ENCODE assay signal across 12 mouse cellular contexts in genomic region chr12:8935349-8935748, GRCm38 (mm10). TPM values are rescaled to one million over a fixed set of nuclear protein-coding genes. Genes with fewer than 3 reads are reported as not detected.
DNase-seq lines count a peak whose midpoint lies in the region; ATAC-seq and TF ChIP-seq lines count a peak whose summit lies in the region.
"Had no signal": no experiment of that assay in that cellular context is flagged by ENCODE, and none has a peak within 500 bp of the region (broad histone marks: within the 10 kb centered on the region; RNA-seq: fewer than 3 reads in every experiment).

No protein-coding gene starts in this region.

- no peak overlapping the region for H3K27ac ChIP-seq in lung, postnatal 0 days (ENCODE audit: low read length)
- H3K27ac ChIP-seq in intestine, embryonic 15.5 days, result no peak overlapping the region
- H3K27ac ChIP-seq: embryonic facial prominence, embryonic 15.5 days; liver, embryonic 13.5 days had no signal

- H3K4me1 ChIP-seq in lung, postnatal 0 days (ENCODE audit: insufficient read depth, low read depth, low read length), result no peaks in the 10 kb centered on the region; the same call in 1 of the 2 replicates
- 0 out of 2 replicates have a peak, but pooled peaks cover 6% of the 10 kb centered on the region for H3K4me1 ChIP-seq in intestine, embryonic 15.5 days (replicated peaks)

- H3K9ac ChIP-seq in lung, postnatal 0 days (replicated peaks; ENCODE audit: low read depth), result no peak overlapping the region
- no peak overlapping the region for H3K9ac ChIP-seq in intestine, embryonic 15.5 days
- H3K9ac ChIP-seq: embryonic facial prominence, embryonic 15.5 days; liver, embryonic 13.5 days had no signal

- peak; percentile 49 for DNase-seq in lung, postnatal 0 days (ENCODE audit: low spot score)
- no peak for DNase-seq in lung, postnatal 14 days
- DNase-seq in adrenal gland, postnatal 10 days, result peak; percentile 73
- DNase-seq in spleen, postnatal 10 days (ENCODE audit: low spot score in 2 of 2), result no peak
- DNase-seq in B cell, adult 2 months, result no peak
- DNase-seq: liver, embryonic 13.5 days; spleen, adult 18-20 months; thymus, postnatal 36 days had no signal

- H3K27me3 ChIP-seq in lung, postnatal 0 days (replicated peaks; ENCODE audit: insufficient read depth, low read length), result no peaks in the 10 kb centered on the region
- no peaks in the 10 kb centered on the region for H3K27me3 ChIP-seq in intestine, embryonic 15.5 days (replicated peaks)
- H3K27me3 ChIP-seq: embryonic facial prominence, embryonic 15.5 days; liver, embryonic 13.5 days had no signal

- no peak overlapping the region for H3K4me3 ChIP-seq in lung, postnatal 0 days (ENCODE audit: low read depth, low read length)
- H3K4me3 ChIP-seq in intestine, embryonic 15.5 days (replicated peaks), result no peak overlapping the region
- H3K4me3 ChIP-seq: embryonic facial prominence, embryonic 15.5 days; liver, embryonic 13.5 days had no signal

- H3K36me3 ChIP-seq in lung, postnatal 0 days (ENCODE audit: insufficient read depth, low read length), result peaks cover 20% of the 10 kb centered on the region
- peaks cover 36% of the 10 kb centered on the region for H3K36me3 ChIP-seq in intestine, embryonic 15.5 days

- no peak overlapping the region for H3K4me2 ChIP-seq in lung, postnatal 0 days (replicated peaks; ENCODE audit: low read depth, low read length)
- H3K4me2 ChIP-seq in intestine, embryonic 15.5 days (replicated peaks), result no peak overlapping the region
- H3K4me2 ChIP-seq: embryonic facial prominence, embryonic 15.5 days; liver, embryonic 13.5 days had no signal

- TF ChIP-seq EP300 in lung, postnatal 0 days (IDR thresholded peaks at IDR 0.05), result no peak

- 49% methylated on average over 5 of the region's 5 CpGs for WGBS in lung, postnatal 0 days
- WGBS in intestine, embryonic 15.5 days, result 57% methylated on average over 5 of the region's 5 CpGs

- TF ChIP-seq CTCF in lung, postnatal 0 days (IDR thresholded peaks at IDR 0.05), result no peak

- no peaks in the 10 kb centered on the region for H3K9me3 ChIP-seq in lung, postnatal 0 days (ENCODE audit: low read length)
- H3K9me3 ChIP-seq in intestine, embryonic 15.5 days, result no peaks in the 10 kb centered on the region
- H3K9me3 ChIP-seq: embryonic facial prominence, embryonic 15.5 days; liver, embryonic 13.5 days had no signal

- peak; percentile 54 for ATAC-seq in lung, postnatal 0 days
- ATAC-seq in intestine, embryonic 15.5 days, result peak; percentile 61; the same call in 1 of the 2 replicates
- ATAC-seq in megakaryocyte-erythroid progenitor cell, adult 5-6 weeks (replicated peaks; ENCODE audit: low FRiP score, low TSS enrichment, poor library complexity, severe bottlenecking), result 0 out of 2 replicates have a peak, but pooled peaks have one; percentile 20

RNA-seq across cellular contexts. Expression of gene Matn3, which starts 12.4 kb away (rescaled TPM):
- polyA plus RNA-seq in lung, postnatal 0 days (2015; fragmentation: Nextera tagmentation; extraction: Ambion mirVana), result 0.33 and 0.52 TPM in 2 replicates
- total RNA-seq in adrenal gland, postnatal 10 days (2021), result under 1 TPM in 1 of 2 experiments, not detected in 1; 0.30 TPM
- polyA plus RNA-seq in intestine, embryonic 15.5 days (2015; fragmentation: Nextera tagmentation; extraction: Ambion mirVana), result 0.11 and 0.13 TPM in 2 replicates
- total RNA-seq in megakaryocyte-erythroid progenitor cell, adult 5-6 weeks (2014; fragmentation: Nextera tagmentation), result not detected in 2 replicates
- total RNA-seq in megakaryocyte-erythroid progenitor cell, adult 5-6 weeks (2017), result not detected in 2 replicates
- total RNA-seq: layer of hippocampus, postnatal 14 days had no signal

RNA-seq across cellular contexts. Expression of gene Laptm4a, which starts 13.9 kb away (rescaled TPM):
- 467 and 484 TPM in 2 replicates for polyA plus RNA-seq in lung, postnatal 0 days (2015; fragmentation: Nextera tagmentation; extraction: Ambion mirVana)
- 100 to 1,000 TPM; 391 to 397 TPM for total RNA-seq in adrenal gland, postnatal 10 days (2021)
- polyA plus RNA-seq in intestine, embryonic 15.5 days (2015; fragmentation: Nextera tagmentation; extraction: Ambion mirVana), result 249 and 294 TPM in 2 replicates
- 50.3 and 55.2 TPM in 2 replicates for total RNA-seq in megakaryocyte-erythroid progenitor cell, adult 5-6 weeks (2014; fragmentation: Nextera tagmentation)
- total RNA-seq in megakaryocyte-erythroid progenitor cell, adult 5-6 weeks (2017), result 104 and 135 TPM in 2 replicates

RNA-seq across cellular contexts. Expression of gene Wdr35, which starts 38.3 kb away (rescaled TPM):
- polyA plus RNA-seq in lung, postnatal 0 days (2015; fragmentation: Nextera tagmentation; extraction: Ambion mirVana), result 7.6 and 10.4 TPM in 2 replicates
- total RNA-seq in adrenal gland, postnatal 10 days (2021), result 10 to 100 TPM; 12.4 to 15.4 TPM
- 9.9 and 11.6 TPM in 2 replicates for polyA plus RNA-seq in intestine, embryonic 15.5 days (2015; fragmentation: Nextera tagmentation; extraction: Ambion mirVana)
- 5.8 and 6.5 TPM in 2 replicates for total RNA-seq in megakaryocyte-erythroid progenitor cell, adult 5-6 weeks (2014; fragmentation: Nextera tagmentation)
- total RNA-seq in megakaryocyte-erythroid progenitor cell, adult 5-6 weeks (2017), result 5.4 and 7.5 TPM in 2 replicates

Comparison
In these comparisons a context has a peak if more than half of its experiments do, and no peak if none do; other contexts are left out.
1. DNase-seq: peak in lung, postnatal 0 days (single experiment) and adrenal gland, postnatal 10 days (single experiment); none in lung, postnatal 14 days (single experiment), spleen, postnatal 10 days (0 of 2) and B cell, adult 2 months (0 of 2).
2. Peak in every context shown above with its lines, with median percentiles within 50 percentile points of each other: ATAC-seq.